Mouse (Mus musculus): Measurements from ENCODE around the gene Apoc3. TPM values are rescaled to one million over a fixed set of nuclear protein-coding genes. Genes with fewer than 3 reads are reported as not detected.

The Apoc3 gene
- total and polyA plus RNA-seq, 3 experiments, result not detected

- H3K4me3 ChIP-seq (ENCODE audit: control insufficient read depth in 1 of 2, insufficient read depth in 1 of 2, low read depth in 2 of 2, low read length in 2 of 2), result no peak overlapping the region
- H3K79me2 ChIP-seq (ENCODE audit: control insufficient read depth, insufficient read depth, low read length, poor library complexity), result no peaks in the 10 kb centered on the region
- H3K4me1 ChIP-seq (ENCODE audit: control insufficient read depth in 1 of 2, insufficient read depth in 2 of 2, low read length in 2 of 2), result no peaks in the 10 kb centered on the region
- TF ChIP-seq SIN3A (IDR thresholded peaks at IDR 0.05; ENCODE audit: low read length), result no peak
- no peak for TF ChIP-seq ZC3H11A (IDR thresholded peaks at IDR 0.05; ENCODE audit: low read depth, low read length)
- no peak for TF ChIP-seq CTCF (IDR thresholded peaks at IDR 0.05 in 2 of 3, conservative IDR thresholded peaks at IDR 0.05 in 1 of 3; ENCODE audit: control insufficient read depth in 1 of 3, insufficient read depth in 1 of 3, low read depth in 2 of 3, low read length in 3 of 3, poor library complexity in 1 of 3, severe bottlenecking in 1 of 3)
- TF ChIP-seq POLR2AphosphoS2 (IDR thresholded peaks at IDR 0.05; ENCODE audit: low read length), result no peak
- TF ChIP-seq KAT2A (conservative IDR thresholded peaks at IDR 0.05; ENCODE audit: low read depth, low read length), result no peak
- no peak for TF ChIP-seq E2F4 (IDR thresholded peaks at IDR 0.05; ENCODE audit: borderline replicate concordance, low read depth, low read length)
- no peak for TF ChIP-seq TAL1 (IDR thresholded peaks at IDR 0.05; ENCODE audit: low read length)
- no peak for TF ChIP-seq EP300 (IDR thresholded peaks at IDR 0.05; ENCODE audit: low read depth in 1 of 2, low read length in 2 of 2)
- TF ChIP-seq JUND (IDR thresholded peaks at IDR 0.05; ENCODE audit: low read depth, low read length), result no peak
- no peak for TF ChIP-seq CHD1 (IDR thresholded peaks at IDR 0.05; ENCODE audit: low read depth, low read length)
- H3K9me3 ChIP-seq (replicated peaks; ENCODE audit: insufficient read depth, low read length), result no peaks in the 10 kb centered on the region
- no peak overlapping the region for H3K27ac ChIP-seq (ENCODE audit: control insufficient read depth, low read depth, low read length)
- peaks cover 0 to 23% of the 10 kb centered on the region in 2 experiments; a peak in 2 of 4 replicates for H3K36me3 ChIP-seq (ENCODE audit: control insufficient read depth in 1 of 2, insufficient read depth in 2 of 2, low read length in 2 of 2)
- no peak for DNase-seq (ENCODE audit: low read depth, low spot score)
- no peaks in the 10 kb centered on the region for H3K27me3 ChIP-seq (ENCODE audit: control insufficient read depth in 1 of 2, insufficient read depth in 2 of 2, low read length in 2 of 2)
- no peak overlapping the region for H3K9ac ChIP-seq (ENCODE audit: control insufficient read depth, low read depth, low read length, poor library complexity, severe bottlenecking)
Measured at GRCm38 (mm10) chr9:46194809-46195208, 40.6 kb downstream of the Apoc3 start.

GRCm38 (mm10) chr9:46192642-46193041 is 42.8 kb downstream of the Apoc3 start:
- H3K27ac ChIP-seq (ENCODE audit: control insufficient read depth, low read depth, low read length), result no peak overlapping the region
- DNase-seq (ENCODE audit: low read depth, low spot score), result no peak
- H3K9me3 ChIP-seq (replicated peaks; ENCODE audit: insufficient read depth, low read length), result no peaks in the 10 kb centered on the region
- TF ChIP-seq RCOR1 (IDR thresholded peaks at IDR 0.05; ENCODE audit: low read depth, low read length) (no peak), GABPA (IDR thresholded peaks at IDR 0.05; ENCODE audit: low read depth, low read length) (no peak), CTCF (IDR thresholded peaks at IDR 0.05 in 2 of 3, conservative IDR thresholded peaks at IDR 0.05 in 1 of 3; ENCODE audit: control insufficient read depth in 1 of 3, insufficient read depth in 1 of 3, low read depth in 2 of 3, low read length in 3 of 3, poor library complexity in 1 of 3, severe bottlenecking in 1 of 3) (no peak), UBTF (IDR thresholded peaks at IDR 0.05; ENCODE audit: borderline replicate concordance, insufficient read depth, low read depth, low read length) (no peak), SIN3A (IDR thresholded peaks at IDR 0.05; ENCODE audit: low read length) (no peak), POLR2A (IDR thresholded peaks at IDR 0.05; ENCODE audit: control insufficient read depth in 1 of 2, insufficient read depth in 1 of 2, low read depth in 1 of 2, low read length in 2 of 2, poor library complexity in 1 of 2) (no peak), EP300 (IDR thresholded peaks at IDR 0.05; ENCODE audit: low read depth in 1 of 2, low read length in 2 of 2) (no peak), MAX (IDR thresholded peaks at IDR 0.05; ENCODE audit: low read length) (no peak), USF1 (IDR thresholded peaks at IDR 0.05; ENCODE audit: low read depth, low read length) (no peak), POLR2AphosphoS5 (IDR thresholded peaks at IDR 0.05; ENCODE audit: borderline replicate concordance, low read depth, low read length) (no peak), GATA1 (IDR thresholded peaks at IDR 0.05; ENCODE audit: low read depth, low read length) (no peak), SMC3 (IDR thresholded peaks at IDR 0.05; ENCODE audit: low read depth, low read length) (no peak), MEF2A (IDR thresholded peaks at IDR 0.05; ENCODE audit: extremely low read depth, insufficient replicate concordance, low read depth, low read length, poor library complexity, severe bottlenecking) (no peak), MYC (IDR thresholded peaks at IDR 0.05; ENCODE audit: low read depth, low read length) (no peak), CHD1 (IDR thresholded peaks at IDR 0.05; ENCODE audit: low read depth, low read length) (no peak), ZNF384 (IDR thresholded peaks at IDR 0.05; ENCODE audit: low read depth, low read length) (no peak)
- H3K4me3 ChIP-seq (ENCODE audit: control insufficient read depth in 1 of 2, insufficient read depth in 1 of 2, low read depth in 2 of 2, low read length in 2 of 2), result no peak overlapping the region
- H3K36me3 ChIP-seq (ENCODE audit: control insufficient read depth in 1 of 2, insufficient read depth in 2 of 2, low read length in 2 of 2), result peaks cover 0 to 22% of the 10 kb centered on the region in 2 experiments; a peak in 2 of 4 replicates
- no peak overlapping the region for H3K9ac ChIP-seq (ENCODE audit: control insufficient read depth, low read depth, low read length, poor library complexity, severe bottlenecking)
- H3K79me2 ChIP-seq (ENCODE audit: control insufficient read depth, insufficient read depth, low read length, poor library complexity), result no peaks in the 10 kb centered on the region
- no peaks in the 10 kb centered on the region for H3K27me3 ChIP-seq (ENCODE audit: control insufficient read depth in 1 of 2, insufficient read depth in 2 of 2, low read length in 2 of 2)
- H3K4me1 ChIP-seq (ENCODE audit: control insufficient read depth in 1 of 2, insufficient read depth in 2 of 2, low read length in 2 of 2), result no peaks in the 10 kb centered on the region
